Mouse (Mus musculus) megakaryocyte, embryonic 14.5 days (primary cell): Measurements from ENCODE around the gene Atoh8. TPM values are rescaled to one million over a fixed set of nuclear protein-coding genes. Genes with fewer than 3 reads are reported as not detected.

Experiments used
- H3K27me3 ChIP-seq: replicated peaks from 2 replicates; pipeline ENCODE3; 2012; ENCODE audit warnings: inconsistent platforms
- H3K36me3 ChIP-seq: replicated peaks from 2 replicates; pipeline ENCODE3; 2012; ENCODE audit warnings: low read length, inconsistent platforms, mixed read lengths
- H3K4me1 ChIP-seq: 2 replicates; pipeline ENCODE4 v1.6.1; 2012; ENCODE audit warnings: inconsistent platforms
- H3K4me3 ChIP-seq: replicated peaks from 2 replicates; pipeline ENCODE3; 2012; ENCODE audit warnings: moderate library complexity, mild to moderate bottlenecking, inconsistent platforms
- H3K9me3 ChIP-seq: 2 replicates; pipeline ENCODE4 v1.6.1; 2012; ENCODE audit warnings: inconsistent platforms
- FLI1 ChIP-seq: IDR thresholded peaks from 2 replicates; pipeline ENCODE4 v1.6.1; 2012; ENCODE audit warnings: low read length, inconsistent platforms, mixed read lengths
- GATA1 ChIP-seq: IDR thresholded peaks from 3 replicates; pipeline ENCODE4 v1.6.1; 2012; ENCODE audit warnings: mixed read lengths, low read length, inconsistent platforms, borderline replicate concordance
- polyA plus RNA-seq: library from polyadenylated mRNA; stranded (reverse); fragments of >175 nt; gene quantifications from 2 replicates; pipeline ENCODE4 v1.2.3, GENCODE M21; 2012; ENCODE audit warnings: low replicate concordance; ENCODE audit not compliant: insufficient read depth

The Atoh8 gene
- polyA plus RNA-seq, 1 experiment, result 51.0 TPM

GRCm38 (mm10) chr6:72200595-72201256 lies 34.7 kb downstream of the Atoh8 start:
- H3K36me3 ChIP-seq, result peaks cover 25% of the 10 kb centered on the region
- H3K4me1 ChIP-seq, result peaks cover 47% of the 10 kb centered on the region
- TF ChIP-seq FLI1, result no peak
- no peak for TF ChIP-seq GATA1
- no peak overlapping the region for H3K4me3 ChIP-seq
- peaks cover 77% of the 10 kb centered on the region for H3K27me3 ChIP-seq
- H3K9me3 ChIP-seq, result no peaks in the 10 kb centered on the region

GRCm38 (mm10) chr6:72197515-72197914 lies 37.9 kb downstream of the Atoh8 start:
- TF ChIP-seq GATA1 (no peak), FLI1 (no peak)
- Histone ChIP-seq H3K27me3 (peaks cover 78% of the 10 kb centered on the region), H3K9me3 (peaks cover 10% of the 10 kb centered on the region), H3K36me3 (no peaks in the 10 kb centered on the region), H3K4me3 (no peak overlapping the region), H3K4me1 (peaks cover 23% of the 10 kb centered on the region)

- peaks cover 84% of the 10 kb centered on the region for H3K27me3 ChIP-seq
- no peaks in the 10 kb centered on the region for H3K36me3 ChIP-seq
- peaks cover 13% of the 10 kb centered on the region for H3K9me3 ChIP-seq
- H3K4me1 ChIP-seq, result peaks cover 18% of the 10 kb centered on the region
- H3K4me3 ChIP-seq, result no peak overlapping the region
- no peak for TF ChIP-seq GATA1
- no peak for TF ChIP-seq FLI1
Observed at GRCm38 (mm10) chr6:72196660-72197059, 38.7 kb downstream of the Atoh8 start.

GRCm38 (mm10) chr6:72190577-72190976 lies 44.8 kb downstream of the Atoh8 start:
- H3K9me3 ChIP-seq, result peaks cover 16% of the 10 kb centered on the region
- peak overlapping the region; percentile 56 for H3K4me3 ChIP-seq
- peaks cover 52% of the 10 kb centered on the region for H3K4me1 ChIP-seq
- peaks cover 83% of the 10 kb centered on the region for H3K27me3 ChIP-seq
- H3K36me3 ChIP-seq, result no peaks in the 10 kb centered on the region
- TF ChIP-seq GATA1, result no peak
- TF ChIP-seq FLI1, result no peak

GRCm38 (mm10) chr6:72190120-72190519 lies 45.3 kb downstream of the Atoh8 start:
- TF ChIP-seq GATA1 (no peak), FLI1 (no peak)
- Histone ChIP-seq H3K27me3 (peaks cover 80% of the 10 kb centered on the region), H3K36me3 (no peaks in the 10 kb centered on the region), H3K9me3 (peaks cover 16% of the 10 kb centered on the region), H3K4me3 (no peak overlapping the region), H3K4me1 (peaks cover 54% of the 10 kb centered on the region)

- H3K9me3 ChIP-seq, result peaks cover 16% of the 10 kb centered on the region
- H3K4me1 ChIP-seq, result peaks cover 62% of the 10 kb centered on the region
- no peaks in the 10 kb centered on the region for H3K36me3 ChIP-seq
- H3K27me3 ChIP-seq, result peaks cover 83% of the 10 kb centered on the region
- TF ChIP-seq FLI1 (no peak), GATA1 (no peak)
- H3K4me3 ChIP-seq, result no peak overlapping the region
Observed at GRCm38 (mm10) chr6:72189061-72189863, 46.1 kb downstream of the Atoh8 start.

- H3K36me3 ChIP-seq, result no peaks in the 10 kb centered on the region
- H3K27me3 ChIP-seq, result peaks cover 77% of the 10 kb centered on the region
- H3K9me3 ChIP-seq, result peaks cover 4% of the 10 kb centered on the region; the same call in 1 of the 2 replicates
- no peak overlapping the region for H3K4me3 ChIP-seq
- TF ChIP-seq GATA1 (no peak), FLI1 (no peak)
- peaks cover 70% of the 10 kb centered on the region for H3K4me1 ChIP-seq
Observed at GRCm38 (mm10) chr6:72186809-72187208, 48.6 kb downstream of the Atoh8 start.

GRCm38 (mm10) chr6:72185893-72186490 lies 49.4 kb downstream of the Atoh8 start:
- Histone ChIP-seq H3K27me3 (peaks cover 73% of the 10 kb centered on the region), H3K4me1 (peaks cover 65% of the 10 kb centered on the region), H3K36me3 (no peaks in the 10 kb centered on the region), H3K4me3 (no peak overlapping the region), H3K9me3 (no peaks in the 10 kb centered on the region)
- no peak for TF ChIP-seq FLI1

- TF ChIP-seq GATA1 (no peak), FLI1 (no peak)
- Histone ChIP-seq H3K36me3 (no peaks in the 10 kb centered on the region), H3K27me3 (peaks cover 72% of the 10 kb centered on the region), H3K4me3 (no peak overlapping the region), H3K4me1 (peaks cover 65% of the 10 kb centered on the region), H3K9me3 (no peaks in the 10 kb centered on the region)
Observed at GRCm38 (mm10) chr6:72184576-72184975, 50.8 kb downstream of the Atoh8 start.
